Mouse (Mus musculus): ENCODE data around the gene Nags.

Gene Nags

DNA sequence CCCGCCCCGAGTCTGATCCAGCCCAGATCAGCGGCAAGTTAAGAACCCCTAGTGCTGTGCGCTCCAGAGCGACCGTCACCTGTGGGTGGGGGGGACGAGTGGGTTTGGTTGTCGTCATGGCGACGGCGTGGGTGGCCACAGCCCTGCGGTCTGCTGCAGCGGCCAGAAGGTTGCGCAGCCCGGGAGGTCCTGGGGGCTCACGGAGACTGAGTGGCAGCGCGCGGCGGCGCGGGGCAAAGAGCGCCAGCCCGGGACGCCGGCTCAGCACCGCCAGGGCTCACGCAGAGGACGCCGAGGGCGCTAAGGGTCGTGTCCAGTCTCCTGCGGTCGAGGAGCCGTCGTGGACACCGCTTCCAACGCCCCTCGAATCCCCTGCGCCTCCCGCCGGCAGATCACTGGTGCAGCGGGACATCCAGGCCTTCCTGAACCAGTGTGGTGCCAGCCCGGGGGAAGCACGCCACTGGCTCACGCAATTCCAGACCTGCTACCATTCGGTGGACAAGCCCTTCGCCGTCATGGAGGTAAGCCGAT, at the start of gene Nags:
TSS of gene Nags (plus strand) at position 43 of the 531 bp plus-strand sequence.
- no peak for DNase-seq

DNA sequence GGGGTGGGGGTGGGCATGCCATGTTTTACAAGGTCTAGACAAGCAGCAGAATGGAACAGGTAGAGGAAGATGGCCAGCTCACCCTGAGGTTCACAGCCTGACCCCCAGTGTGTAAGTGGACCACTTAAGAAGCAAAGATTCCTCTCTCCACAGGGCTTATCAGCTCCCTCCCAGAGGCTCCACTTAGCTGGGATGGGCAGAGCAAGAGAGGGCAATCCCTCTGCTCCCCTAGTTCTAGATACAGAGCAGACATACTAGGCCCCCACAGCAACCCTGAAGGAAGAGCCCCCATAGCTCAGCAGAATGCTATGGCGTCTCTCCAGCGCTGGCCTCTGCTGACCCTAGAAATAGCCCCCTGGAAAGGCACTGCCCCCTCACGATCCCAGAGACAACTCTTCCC, 49.6 kb upstream of the Nags start:
- DNase-seq, result no peak

DNA sequence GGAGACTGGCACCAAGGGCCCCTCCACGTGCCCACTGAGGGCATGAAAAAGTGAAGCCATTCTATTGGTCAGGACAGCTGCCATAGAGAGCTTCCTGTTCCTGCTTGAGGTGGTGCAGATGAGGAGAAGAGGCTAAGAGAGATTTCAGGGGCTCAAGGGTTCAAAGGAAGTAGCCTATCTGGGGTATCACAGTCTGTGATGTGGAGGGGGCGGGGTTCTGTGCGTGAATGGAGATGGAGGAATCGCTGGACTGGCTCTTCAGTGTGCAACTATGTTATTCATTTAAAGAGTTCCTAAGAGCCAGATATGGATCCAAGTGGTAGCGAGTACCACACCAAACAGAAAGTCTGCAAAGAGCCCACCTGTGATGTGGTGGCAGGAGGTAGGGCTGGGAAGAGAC, 48.9 kb upstream of the Nags start:
- DNase-seq, result no peak

DNA sequence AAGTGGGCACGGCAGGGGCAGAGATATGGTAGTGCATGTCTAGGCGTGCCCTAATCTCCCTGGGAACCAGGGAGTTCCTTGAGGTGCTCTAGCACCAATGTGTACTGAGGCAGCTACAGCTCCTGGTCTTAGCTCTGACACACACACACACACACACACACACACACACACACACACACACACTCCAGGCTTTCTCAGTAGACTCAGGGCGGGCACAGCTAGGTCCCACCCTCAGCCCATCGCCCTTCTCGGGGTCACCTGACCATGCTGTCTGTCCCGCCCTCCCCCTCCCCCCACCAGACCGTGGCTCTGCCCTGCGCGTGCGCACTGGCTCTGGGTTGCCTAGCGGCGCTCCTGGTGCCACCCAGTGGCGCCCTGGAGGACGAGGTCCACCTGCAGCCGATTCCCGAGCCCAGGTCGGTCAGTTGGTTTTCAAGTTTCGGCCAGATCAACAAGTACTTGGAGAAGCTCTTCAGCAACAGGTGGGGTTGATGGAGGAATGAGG, 48.4 kb upstream of the Nags start:
- DNase-seq, result peak; percentile 71

DNA sequence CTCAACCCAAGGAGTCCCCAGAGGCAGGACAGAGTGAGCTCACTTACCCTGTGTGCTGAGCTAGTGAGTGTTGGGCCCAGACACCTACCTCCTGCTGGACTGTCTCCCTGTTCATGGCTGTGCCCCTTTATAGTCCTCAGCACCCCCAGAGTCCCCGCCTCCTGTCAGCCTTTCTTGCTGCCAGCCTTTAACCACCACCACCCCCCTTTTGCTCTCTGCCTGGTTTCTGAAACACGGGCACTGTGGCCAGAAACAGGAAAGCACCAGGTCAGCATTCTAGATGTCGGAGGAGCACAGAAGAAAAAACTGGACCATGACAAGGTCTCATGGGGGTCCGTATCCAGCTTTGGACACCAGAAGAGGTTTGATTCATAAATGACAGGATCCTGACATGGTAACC, 44.1 kb upstream of the Nags start, which contains the start of gene Ppy:
TSS of gene Ppy (minus strand) at position 101 of the 400 bp plus-strand sequence.
- DNase-seq, result no peak

DNA sequence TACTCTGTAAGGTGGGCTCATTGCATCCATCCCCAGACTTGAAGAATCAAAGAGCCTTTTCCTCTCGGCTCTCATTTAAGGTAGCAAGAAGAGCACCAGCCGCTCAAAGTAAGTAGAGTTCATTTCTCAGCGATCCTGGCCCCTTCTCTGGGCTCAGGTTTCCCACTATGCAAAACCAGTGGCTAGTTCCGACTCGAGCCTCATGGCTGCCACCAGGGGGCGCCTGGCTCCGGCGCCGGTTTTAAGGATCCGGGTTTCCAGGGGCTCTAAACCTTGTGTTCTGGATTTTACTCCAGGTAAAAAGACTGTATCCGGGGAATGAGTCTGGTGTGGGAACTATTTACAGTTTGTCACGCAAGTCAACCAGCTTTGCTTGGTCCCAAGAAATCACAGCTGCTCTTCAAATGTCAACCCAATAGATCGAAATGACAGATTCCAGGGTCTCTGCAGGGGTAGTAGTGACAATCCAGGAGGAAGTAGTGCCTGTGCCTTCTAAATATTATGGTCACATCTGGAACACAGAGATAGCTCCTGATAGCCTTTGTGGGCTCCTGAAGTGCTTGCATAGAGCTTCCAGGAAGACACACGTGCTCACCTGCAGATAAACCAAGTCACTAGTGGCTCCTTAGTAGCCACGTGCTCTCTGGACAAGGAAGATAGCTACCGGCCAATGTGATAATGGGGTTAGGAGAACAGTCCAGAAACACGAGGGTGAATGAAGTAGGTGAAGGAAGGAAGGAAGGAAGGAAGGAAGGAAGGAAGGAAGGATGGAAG, 42.6 kb upstream of the Nags start:
- peak; percentile 56 for DNase-seq

DNA sequence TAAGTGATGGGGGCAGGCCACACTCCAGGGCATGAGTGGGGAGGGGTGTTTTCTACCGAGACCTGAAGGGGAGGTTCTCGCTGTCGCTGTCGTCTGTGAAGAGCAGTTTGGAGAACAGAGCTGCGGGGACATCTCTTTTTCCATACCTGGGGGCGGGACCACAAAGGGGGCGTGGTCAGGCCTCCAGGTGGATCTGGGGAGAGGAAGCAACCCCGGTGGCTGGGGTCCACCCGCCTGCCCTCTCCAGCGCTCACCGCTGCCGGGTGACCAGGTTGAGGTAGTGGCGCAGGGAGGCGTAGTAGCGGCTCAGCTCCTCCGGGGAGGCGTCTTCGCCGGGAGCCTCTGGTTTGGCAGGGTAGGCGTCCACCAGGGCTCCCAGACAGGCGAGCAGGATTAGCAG, 38.4 kb upstream of the Nags start:
- no peak for DNase-seq

DNA sequence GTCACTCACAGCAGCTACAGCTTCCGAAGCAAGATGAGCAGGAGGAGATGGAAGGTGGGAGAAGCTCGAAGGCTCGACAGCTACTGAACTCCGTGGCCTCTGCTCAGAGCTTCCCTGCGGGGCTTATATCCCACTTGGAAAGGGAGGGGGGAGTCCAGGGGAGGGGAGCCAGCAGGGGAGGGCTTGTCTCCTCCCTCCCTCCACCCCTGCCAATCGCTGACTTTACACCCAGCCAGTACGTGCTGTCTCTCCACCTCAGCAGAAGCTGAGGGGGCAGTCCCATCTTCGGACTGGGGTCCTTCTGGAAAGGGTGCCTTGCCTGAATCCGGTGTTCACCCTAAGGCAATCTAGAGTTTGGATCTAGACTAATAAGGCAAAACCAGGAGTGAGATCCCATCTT, 37.6 kb upstream of the Nags start, which contains the start of gene Pyy:
TSS of gene Pyy (minus strand) at position 101 of the 400 bp plus-strand sequence.
- no peak for DNase-seq

DNA sequence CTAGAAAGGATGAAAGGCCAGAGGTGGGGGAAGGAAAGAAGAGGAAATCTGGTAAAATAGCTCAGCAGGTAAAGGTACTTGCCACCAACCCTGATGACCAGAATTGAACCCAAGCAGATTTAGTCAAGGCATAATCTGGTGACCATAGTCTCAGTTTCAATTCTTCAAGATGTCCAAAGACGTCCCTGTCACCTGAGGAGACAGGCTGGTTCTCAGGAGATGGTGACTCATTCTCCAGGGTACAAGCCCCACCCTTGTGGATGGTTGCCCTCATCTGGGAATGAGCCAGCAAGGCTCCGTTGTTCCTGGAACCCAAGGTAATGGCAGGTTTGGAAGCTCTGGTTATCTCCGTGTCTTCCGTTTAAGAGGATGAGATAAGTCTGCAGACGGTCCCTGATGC, 33.7 kb upstream of the Nags start:
- no peak for DNase-seq

DNA sequence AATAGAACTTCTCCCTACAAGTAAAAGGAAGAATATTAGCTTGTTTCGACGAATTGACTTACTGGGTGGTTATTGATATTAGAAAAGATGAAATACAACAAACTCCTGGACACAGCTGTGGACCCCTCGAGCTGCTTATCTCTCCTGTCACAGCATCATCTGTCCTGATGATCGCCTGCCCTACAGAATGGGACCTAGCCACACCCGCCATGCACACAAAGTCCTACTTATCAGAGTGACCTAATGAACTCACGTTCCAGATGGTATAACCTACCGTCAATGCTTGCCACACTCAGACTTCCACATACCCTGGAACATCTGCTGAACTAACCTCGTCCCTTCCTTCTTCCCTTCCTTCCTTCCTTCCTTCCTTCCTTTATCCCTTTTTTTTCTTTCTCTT, 29.1 kb upstream of the Nags start:
- no peak for DNase-seq

DNA sequence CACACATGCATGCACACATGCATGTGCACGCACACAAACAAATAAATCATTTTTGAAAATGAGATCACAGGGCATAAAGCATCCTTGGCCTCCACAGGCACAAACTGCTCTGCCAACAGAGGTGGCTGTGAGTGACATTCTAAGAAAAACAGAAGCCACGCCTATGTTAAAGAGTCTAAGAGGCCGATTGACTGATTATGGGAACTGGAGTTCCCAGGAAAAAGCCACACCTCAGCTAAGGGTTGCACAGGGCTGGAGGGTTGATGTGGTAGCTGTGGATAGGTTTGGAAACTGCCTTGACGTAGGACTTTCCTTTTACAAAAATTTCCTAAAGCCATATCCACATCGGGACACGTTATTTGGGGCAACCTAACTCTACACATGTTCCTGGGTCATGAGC, 27.9 kb upstream of the Nags start:
- no peak for DNase-seq

DNA sequence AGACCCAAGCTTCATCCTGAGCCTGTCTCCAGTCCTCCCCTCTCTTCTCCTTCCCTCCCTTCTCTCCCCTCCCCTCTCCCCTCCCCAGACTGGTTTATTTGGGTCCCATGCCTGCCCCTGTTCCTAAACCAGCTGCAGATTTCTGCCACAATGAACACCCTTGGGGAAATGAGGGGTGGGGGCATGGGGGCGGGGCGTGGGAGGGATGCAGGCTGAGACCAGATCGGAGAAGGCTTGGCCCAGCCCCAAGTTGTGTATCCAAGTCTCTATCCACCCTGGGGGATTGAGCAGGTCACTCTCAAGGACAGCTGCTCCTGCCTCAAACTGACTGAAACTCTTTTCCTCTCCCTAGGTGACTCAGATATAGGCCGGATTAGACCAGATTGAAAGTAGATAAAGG, 10.8 kb upstream of the Nags start:
- no peak for DNase-seq

DNA sequence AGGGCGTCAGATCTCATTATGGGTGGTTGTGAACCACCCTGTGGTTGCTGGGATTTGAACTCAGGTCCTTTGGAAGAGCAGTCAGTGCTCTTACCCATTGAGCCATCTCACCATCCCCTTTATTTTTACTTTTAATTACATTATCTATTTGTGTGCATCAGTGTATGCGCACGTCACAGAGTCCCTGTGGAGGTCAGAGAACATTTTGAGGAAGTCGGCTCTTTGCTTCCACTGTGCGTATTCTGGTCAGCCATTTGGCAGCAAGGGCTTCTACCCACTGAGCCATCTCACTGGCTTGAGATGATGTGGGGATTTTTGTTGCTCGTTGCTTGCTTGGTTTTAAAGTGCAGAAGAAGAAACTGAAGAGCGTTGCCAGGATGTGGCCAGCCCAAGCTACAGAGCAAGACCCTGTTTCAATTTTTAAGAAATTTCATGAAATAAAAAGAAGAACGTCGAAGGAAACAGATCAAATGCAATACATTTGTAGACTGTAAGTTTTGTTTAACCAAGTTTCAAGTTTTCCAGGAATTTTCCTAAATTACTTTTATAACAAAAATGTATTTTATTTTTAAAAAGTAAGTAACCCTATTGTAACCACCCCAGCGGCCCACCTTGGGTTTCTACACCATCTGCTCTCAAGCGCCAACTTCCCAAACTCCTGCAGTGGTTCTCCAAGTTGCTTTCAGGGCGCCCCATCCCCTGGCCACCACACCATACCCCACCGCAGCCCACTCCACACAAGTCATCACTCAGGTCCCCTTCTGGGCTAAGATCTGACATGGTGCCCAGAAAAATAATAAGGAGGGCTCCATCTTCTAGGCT, 7.5 kb upstream of the Nags start:
- DNase-seq, result no peak

DNA sequence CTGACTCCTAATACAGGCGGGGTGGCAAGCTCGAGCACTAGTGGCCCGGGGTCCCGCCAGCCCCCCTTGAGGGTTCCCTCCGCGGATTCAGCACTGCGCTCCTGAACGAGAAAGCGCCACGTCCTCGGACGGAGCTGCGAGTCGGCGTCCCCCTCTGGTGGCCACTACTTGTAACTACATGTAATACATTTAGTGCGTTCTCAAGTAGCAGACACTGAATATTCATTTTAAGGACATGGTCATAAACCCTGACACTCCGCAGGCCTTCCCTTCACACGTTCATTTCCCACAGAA, 6.9 kb upstream of the Nags start:
- DNase-seq, result peak; percentile 59

DNA sequence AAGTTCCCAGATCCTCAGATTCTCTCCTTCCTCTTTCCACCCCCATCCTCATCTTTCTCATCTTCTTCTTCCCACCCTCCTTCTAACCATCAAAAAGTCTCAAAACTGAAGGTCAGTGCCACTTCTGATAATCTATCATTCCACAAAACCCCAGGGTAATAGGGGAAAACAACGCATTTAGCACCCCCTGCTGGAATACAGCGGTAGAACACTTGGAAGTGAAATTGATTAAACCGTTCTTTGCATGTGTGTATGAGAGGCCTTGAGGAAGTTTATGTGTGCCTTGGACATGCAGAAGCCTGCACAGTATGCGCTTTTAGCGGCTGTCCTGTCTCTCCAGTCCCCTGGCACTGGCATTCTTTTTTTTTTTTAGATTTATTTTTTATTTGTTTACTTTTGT, 4.8 kb upstream of the Nags start:
- peak; percentile 77 for DNase-seq

DNA sequence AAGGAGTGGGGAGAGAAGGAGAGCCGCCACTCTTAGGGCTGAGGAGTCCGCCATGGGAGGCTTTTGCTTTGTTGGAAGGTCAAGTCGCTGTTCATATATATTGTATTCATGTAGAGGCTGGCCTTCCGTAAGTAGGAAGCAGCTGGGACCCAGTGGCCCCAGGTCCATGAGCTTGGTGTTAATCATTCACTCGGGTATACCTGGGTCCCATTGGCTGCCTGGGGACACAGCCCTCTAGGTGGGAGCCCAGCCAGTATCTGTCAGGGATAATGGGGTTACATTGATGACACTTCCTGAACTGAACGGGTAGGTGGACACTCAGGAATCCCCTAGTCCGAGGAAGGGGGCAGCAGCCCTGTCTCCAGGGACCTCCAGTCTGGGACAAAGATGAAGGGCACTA, 3.0 kb upstream of the Nags start:
- DNase-seq, result peak; percentile 57

DNA sequence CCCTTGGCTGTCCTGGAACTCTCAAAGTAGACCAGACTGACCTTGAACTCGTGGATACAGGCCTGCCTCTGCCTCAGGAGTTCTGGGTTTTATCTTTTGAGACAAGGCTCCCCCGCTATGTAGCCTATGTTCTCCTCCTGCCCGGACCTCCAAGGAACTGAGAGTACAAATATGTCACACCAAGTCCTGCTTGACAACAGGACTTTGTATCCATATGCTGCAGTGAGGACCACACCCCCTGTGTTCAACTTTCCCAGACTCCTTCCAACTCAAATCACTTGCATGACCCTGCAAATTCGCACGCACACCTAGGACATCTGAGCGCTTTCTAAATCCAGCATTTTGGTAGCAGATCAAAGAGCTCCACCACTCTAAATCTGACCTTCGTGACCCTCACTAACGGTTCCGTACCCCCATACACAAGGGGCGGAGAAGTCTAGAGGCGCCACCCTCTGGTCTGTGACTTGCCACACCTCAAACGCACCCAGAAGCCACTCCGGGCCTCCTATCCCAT, 299 bp upstream of the Nags start:
- DNase-seq, result no peak

DNA sequence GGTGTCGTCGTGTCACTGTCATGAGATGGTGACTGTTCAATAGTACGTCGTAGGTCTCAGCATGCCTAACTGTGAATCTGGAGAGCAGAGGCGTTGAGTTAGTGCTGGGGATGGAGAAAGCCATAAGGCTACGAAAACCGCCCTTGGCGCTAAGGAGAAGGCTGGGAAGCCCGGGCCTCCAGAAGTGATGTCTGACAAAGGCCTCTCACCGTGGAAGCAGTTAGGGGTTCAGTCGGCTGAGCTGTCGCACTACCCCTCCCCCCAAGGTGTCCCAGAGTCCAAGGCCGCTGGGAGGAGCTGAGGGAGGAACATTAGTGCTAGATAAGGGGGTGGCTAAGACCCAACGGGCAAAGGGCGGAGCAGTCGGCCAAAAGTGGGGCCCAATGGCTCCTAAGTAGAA, 692 bp downstream of the Nags start:
- DNase-seq, result peak; percentile 40

DNA sequence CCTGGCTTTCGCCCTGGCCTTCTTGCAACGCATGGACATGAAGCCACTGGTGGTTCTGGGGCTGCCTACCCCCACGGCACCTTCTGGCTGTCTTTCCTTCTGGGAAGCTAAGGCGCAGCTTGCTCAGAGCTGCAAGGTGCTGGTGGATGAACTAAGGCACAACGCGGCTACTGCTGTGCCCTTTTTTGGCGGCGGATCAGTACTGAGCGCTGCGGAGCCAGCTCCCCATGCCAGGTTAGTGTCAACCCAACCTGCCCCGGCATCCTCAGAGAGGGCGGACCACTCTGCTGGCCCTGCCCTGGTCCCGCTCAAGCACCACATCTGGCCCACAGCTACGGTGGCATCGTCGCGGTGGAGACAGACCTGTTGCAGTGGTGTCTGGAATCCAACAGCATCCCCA, 1.2 kb downstream of the Nags start:
- DNase-seq, result no peak

DNA sequence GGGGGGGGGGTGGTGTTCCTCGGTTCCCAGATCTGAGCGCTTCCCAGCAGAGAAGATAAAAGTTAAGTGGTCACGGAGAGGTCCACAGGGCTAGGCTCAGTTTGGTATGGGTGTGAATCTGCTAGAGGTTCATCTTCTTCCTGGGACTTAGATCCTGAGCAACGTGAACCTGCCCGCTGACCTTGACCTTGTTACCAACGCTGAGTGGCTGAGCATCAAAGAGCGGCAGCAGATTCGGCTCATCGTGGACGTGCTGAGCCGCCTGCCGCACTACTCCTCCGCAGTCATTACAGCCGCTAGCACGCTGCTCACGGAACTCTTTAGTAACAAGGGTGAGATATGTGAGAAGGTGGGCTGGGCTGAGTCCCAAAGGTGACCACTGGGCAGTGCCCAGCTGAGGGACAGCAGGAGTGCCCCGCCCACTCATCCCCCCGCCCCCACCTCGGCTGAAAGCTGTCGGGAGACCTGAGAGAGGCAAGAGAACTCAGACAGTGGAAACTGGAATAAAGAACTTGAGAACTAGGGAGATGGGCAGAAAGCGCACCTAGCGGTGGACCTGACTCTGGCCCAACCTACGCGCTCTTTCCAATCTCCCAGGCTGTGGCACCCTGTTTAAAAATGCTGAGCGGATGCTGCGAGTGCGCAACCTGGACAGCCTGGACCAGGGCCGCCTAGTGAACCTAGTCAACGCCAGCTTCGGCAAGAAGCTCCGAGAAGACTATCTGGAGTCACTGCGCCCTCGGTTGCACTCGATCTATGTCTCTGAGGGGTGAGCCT, 2.1 kb downstream of the Nags start:
- no peak for DNase-seq

DNA sequence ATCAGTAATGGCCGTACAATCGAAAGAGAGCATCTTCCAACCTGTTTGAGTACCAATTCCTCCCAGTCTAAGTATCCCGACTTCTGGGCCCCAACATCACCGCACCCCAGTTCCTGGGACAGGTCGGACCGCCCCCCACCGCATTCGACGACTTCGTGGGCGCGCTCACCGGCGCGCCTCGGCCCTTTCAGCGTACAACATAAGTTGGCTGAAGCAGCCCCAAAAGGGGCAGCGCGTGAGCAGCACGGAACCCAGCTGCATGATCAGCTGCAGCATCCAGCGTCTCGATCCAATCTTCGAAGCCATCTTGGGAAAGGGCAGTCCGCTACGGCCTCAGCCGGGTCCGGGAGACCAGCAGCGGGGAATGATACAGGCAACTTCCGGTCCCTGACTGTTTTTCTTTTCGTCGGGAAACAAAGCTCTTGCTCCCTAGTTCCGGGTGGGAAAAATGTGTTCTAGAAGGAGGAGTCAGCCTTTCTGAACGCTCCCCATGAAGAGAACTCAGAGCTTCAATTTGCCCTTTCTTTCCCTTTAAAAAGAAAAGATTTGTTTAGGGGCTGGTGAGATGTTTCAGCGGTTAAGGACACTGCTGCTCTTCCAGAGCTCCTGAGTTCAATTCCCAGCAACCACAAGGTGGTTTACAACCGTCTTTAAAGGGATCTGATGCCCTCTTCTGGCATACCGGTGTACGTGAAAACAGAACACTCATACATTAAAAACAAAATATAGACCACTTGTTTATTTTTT, 10.9 kb downstream of the Nags start, which contains the start of gene Tmem101:
TSS of gene Tmem101 (minus strand) at position 366 of the 747 bp plus-strand sequence.
- peak; percentile 94 for DNase-seq

DNA sequence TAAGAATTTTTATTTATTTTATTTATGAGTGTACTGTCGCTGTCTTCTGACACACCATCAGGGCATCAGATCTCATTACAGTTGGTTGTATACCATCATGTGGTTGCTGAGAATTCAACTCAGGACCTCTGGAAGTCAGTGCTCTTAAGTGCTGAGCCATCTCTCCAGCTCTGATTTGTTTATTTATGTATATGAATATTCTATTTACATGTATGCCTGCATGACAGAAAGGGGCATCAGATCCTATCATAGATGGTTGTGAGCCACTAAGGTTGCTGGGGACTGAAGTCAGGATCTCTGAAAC, 11.4 kb downstream of the Nags start:
- DNase-seq, result no peak
